Mouse (Mus musculus): ENCODE data around the gene Ugt1a8.
"Not testable (repeated sequence)": the region's sequence is repeated elsewhere in the genome, so short reads cannot be mapped to it uniquely, and the experiment has no call there.

DNA sequence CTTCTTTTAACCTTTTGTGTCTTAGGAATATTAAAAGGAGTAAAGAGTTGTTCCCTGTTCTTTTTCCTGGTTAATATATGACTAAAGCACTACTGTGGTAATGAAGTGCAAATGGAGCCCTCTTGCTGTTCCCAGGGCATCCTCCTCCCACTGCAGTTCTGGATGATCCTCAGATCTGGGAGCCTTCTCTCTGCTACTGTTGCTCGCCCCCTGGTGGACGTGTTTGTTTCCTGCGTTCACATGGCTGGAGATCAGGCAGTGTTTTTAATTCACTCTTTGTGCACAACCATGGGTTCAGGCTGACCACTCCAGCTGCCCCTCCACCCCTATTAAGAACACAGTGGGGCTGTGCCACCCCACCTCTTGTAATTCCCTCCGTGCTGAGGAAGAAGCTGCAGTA, 32.9 kb downstream of the Ugt1a8 start:
- not testable (repeated sequence) for TF ChIP-seq POLR2A (IDR thresholded peaks at IDR 0.05; ENCODE audit: extremely low read depth, insufficient read depth, low read length)
- TF ChIP-seq CTCF (IDR thresholded peaks at IDR 0.05; ENCODE audit: low read depth, low read length): 0 out of 2 replicates have a peak, but pooled peaks have one; percentile 10
